Mouse (Mus musculus) CH12.LX (cell line): Measurements from ENCODE around the gene Bod1. TPM values are rescaled to one million over a fixed set of nuclear protein-coding genes. Genes with fewer than 3 reads are reported as not detected.

Experiments
- DNase-seq: peaks from one replicate; pipeline ENCODE4 v3.0.0-alpha.2; 2013; ENCODE audit errors: extremely low read depth
- H3K27ac ChIP-seq: 2 replicates; pipeline ENCODE4 v1.5.1; 2012; ENCODE audit warnings: low read depth, mild to moderate bottlenecking, control low read depth, moderate library complexity; ENCODE audit not compliant: insufficient read depth
- H3K27me3 ChIP-seq: replicated peaks from 2 replicates; pipeline ENCODE3; 2012; ENCODE audit warnings: inconsistent platforms
- H3K36me3 ChIP-seq, 2 experiments: replicated peaks in 1 of 2; 2 replicates each; pipeline versions ENCODE3 to v1.6.1; 2012; ENCODE audit warnings: inconsistent platforms in 1 of 2, low read length in 1 of 2, mild to moderate bottlenecking in 1 of 2, mixed read lengths in 1 of 2, moderate library complexity in 1 of 2; ENCODE audit not compliant: control insufficient read depth in 1 of 2, insufficient read depth in 1 of 2
- H3K4me1 ChIP-seq, 2 experiments: 2 replicates each; pipeline ENCODE4 v1.6.1; 2012; ENCODE audit warnings: inconsistent platforms in 1 of 2, moderate library complexity in 1 of 2; ENCODE audit not compliant: insufficient read depth in 2 of 2, control insufficient read depth in 1 of 2
- H3K4me2 ChIP-seq: 2 replicates; pipeline ENCODE4 v1.6.1; 2012; ENCODE audit warnings: low read depth, mild to moderate bottlenecking, control low read depth; ENCODE audit not compliant: poor library complexity, insufficient read depth, severe bottlenecking
- H3K4me3 ChIP-seq, 3 experiments: fragments of 150-350 bp in 1 of 3; sonication (generic) in 1 of 3; replicated peaks in 1 of 3; 2 replicates each; pipeline versions ENCODE3 to v1.5.1; 2011 to 2012; ENCODE audit warnings: low read depth in 2 of 3, low read length in 2 of 3, mild to moderate bottlenecking in 2 of 3, moderate library complexity in 2 of 3, control low read depth in 1 of 3, improper control_type of control experiment in 1 of 3, inconsistent platforms in 1 of 3, mixed read lengths in 1 of 3; ENCODE audit not compliant: poor library complexity in 1 of 3
- H3K79me2 ChIP-seq: replicated peaks from 2 replicates; pipeline ENCODE4 v1.6.1; 2012; ENCODE audit warnings: mild to moderate bottlenecking, moderate library complexity; ENCODE audit not compliant: control insufficient read depth, poor library complexity, insufficient read depth, severe bottlenecking; ENCODE audit errors: extremely low read depth
- H3K9ac ChIP-seq: 2 replicates; pipeline ENCODE4 v1.6.1; 2012; ENCODE audit warnings: low read depth, mild to moderate bottlenecking, control low read depth, moderate library complexity; ENCODE audit not compliant: insufficient read depth
- H3K9me3 ChIP-seq: replicated peaks from 2 replicates; pipeline ENCODE3; 2012; ENCODE audit warnings: low read length, inconsistent platforms, mixed read lengths
- CHD1 ChIP-seq: IDR thresholded peaks from 2 replicates; pipeline ENCODE4 v1.6.1; 2012; ENCODE audit warnings: low read depth, low read length, improper control_type of control experiment, inconsistent platforms
- CTCF ChIP-seq, 2 experiments: IDR thresholded peaks in 1 of 2; conservative IDR thresholded peaks in 1 of 2; 2 replicates each; pipeline ENCODE4 v1.5.1; 2011 to 2012; ENCODE audit warnings: low read depth in 2 of 2, low read length in 2 of 2, improper control_type of control experiment in 1 of 2, inconsistent platforms in 1 of 2, mild to moderate bottlenecking in 1 of 2, moderate library complexity in 1 of 2
- E2F4 ChIP-seq: IDR thresholded peaks from 2 replicates; pipeline ENCODE4 v1.6.1; 2011; ENCODE audit warnings: low read depth, low read length, improper control_type of control experiment; ENCODE audit not compliant: insufficient replicate concordance
- ELF1 ChIP-seq: IDR thresholded peaks from 2 replicates; pipeline ENCODE4 v1.6.1; 2014; ENCODE audit warnings: low read depth, mild to moderate bottlenecking, inconsistent platforms, low read length, improper control_type of control experiment
- EP300 ChIP-seq: IDR thresholded peaks from 2 replicates; pipeline ENCODE4 v1.6.1; 2011; ENCODE audit warnings: low read length, improper control_type of control experiment
- HCFC1 ChIP-seq: IDR thresholded peaks from 2 replicates; pipeline ENCODE4 v1.6.1; 2012; ENCODE audit warnings: low read depth, mild to moderate bottlenecking, inconsistent platforms, low read length, improper control_type of control experiment
- IRF4 ChIP-seq: IDR thresholded peaks from 2 replicates; pipeline ENCODE4 v1.6.1; 2014; ENCODE audit warnings: low read depth, mild to moderate bottlenecking, inconsistent platforms, low read length, improper control_type of control experiment
- JUN ChIP-seq: IDR thresholded peaks from 2 replicates; pipeline ENCODE4 v1.6.1; 2011; ENCODE audit warnings: low read depth, mild to moderate bottlenecking, low read length, improper control_type of control experiment, moderate library complexity; ENCODE audit not compliant: insufficient read depth
- KAT2A ChIP-seq: IDR thresholded peaks from 2 replicates; pipeline ENCODE4 v1.6.1; 2012; ENCODE audit warnings: low read length, improper control_type of control experiment, inconsistent platforms; ENCODE audit not compliant: insufficient replicate concordance
- MAFK ChIP-seq: IDR thresholded peaks from 2 replicates; pipeline ENCODE4 v1.6.1; 2011; ENCODE audit warnings: low read length, improper control_type of control experiment; ENCODE audit not compliant: insufficient replicate concordance
- MAX ChIP-seq: IDR thresholded peaks from 2 replicates; pipeline ENCODE4 v1.6.1; 2011; ENCODE audit warnings: low read length, improper control_type of control experiment
- MEF2A ChIP-seq: IDR thresholded peaks from 2 replicates; pipeline ENCODE4 v1.6.1; 2014; ENCODE audit warnings: low read depth, mild to moderate bottlenecking, inconsistent platforms, low read length, improper control_type of control experiment, borderline replicate concordance
- MXI1 ChIP-seq: IDR thresholded peaks from 2 replicates; pipeline ENCODE4 v1.6.1; 2011; ENCODE audit warnings: mild to moderate bottlenecking, low read depth, low read length, improper control_type of control experiment
- MYC ChIP-seq: IDR thresholded peaks from 2 replicates; pipeline ENCODE4 v1.6.1; 2011; ENCODE audit warnings: low read depth, mild to moderate bottlenecking, improper control_type of control experiment, low read length
- NELFE ChIP-seq: IDR thresholded peaks from 2 replicates; pipeline ENCODE4 v1.6.1; 2011; ENCODE audit warnings: low read depth, low read length, improper control_type of control experiment
- NRF1 ChIP-seq: IDR thresholded peaks from 2 replicates; pipeline ENCODE4 v1.6.1; 2014; ENCODE audit warnings: low read depth, mild to moderate bottlenecking, inconsistent platforms, low read length, improper control_type of control experiment, moderate library complexity
- POLR2A ChIP-seq: IDR thresholded peaks from 2 replicates; pipeline ENCODE4 v1.6.1; 2011; ENCODE audit warnings: low read depth, mild to moderate bottlenecking, improper control_type of control experiment, low read length
- SIN3A ChIP-seq: IDR thresholded peaks from 2 replicates; pipeline ENCODE4 v1.6.1; 2012; ENCODE audit warnings: low read length, improper control_type of control experiment, inconsistent platforms
- SMC3 ChIP-seq: IDR thresholded peaks from 2 replicates; pipeline ENCODE4 v1.6.1; 2011; ENCODE audit warnings: low read depth, low read length, improper control_type of control experiment
- TBP ChIP-seq: conservative IDR thresholded peaks from 2 replicates; pipeline ENCODE4 v1.6.1; 2011; ENCODE audit warnings: low read depth, low read length, improper control_type of control experiment
- TCF12 ChIP-seq: IDR thresholded peaks from 2 replicates; pipeline ENCODE4 v1.6.1; 2014; ENCODE audit warnings: low read depth, mild to moderate bottlenecking, inconsistent platforms, low read length, improper control_type of control experiment
- UBTF ChIP-seq: IDR thresholded peaks from 2 replicates; pipeline ENCODE4 v1.6.1; 2012; ENCODE audit warnings: low read depth, mild to moderate bottlenecking, inconsistent platforms, low read length, improper control_type of control experiment, moderate library complexity
- USF2 ChIP-seq: conservative IDR thresholded peaks from 2 replicates; pipeline ENCODE4 v1.6.1; 2011; ENCODE audit warnings: low read depth, low read length, improper control_type of control experiment
- ZC3H11A ChIP-seq: IDR thresholded peaks from 2 replicates; pipeline ENCODE4 v1.6.1; 2012; ENCODE audit warnings: low read depth, mild to moderate bottlenecking, inconsistent platforms, low read length, improper control_type of control experiment
- ZNF384 ChIP-seq: IDR thresholded peaks from 2 replicates; pipeline ENCODE4 v1.6.1; 2012; ENCODE audit warnings: low read depth, low read length, improper control_type of control experiment, inconsistent platforms
- dilution Hi-C: fragments of 300-500 bp; cut with MboI; formaldehyde crosslinking; loops from 2 replicates; pipeline ENCODE4 v1.14.3; 2020; ENCODE audit warnings: low sequenced_read_pairs; ENCODE audit not compliant: extremely low pct_unique_long_range_greater_than_20kb, extremely low pct_ligation_motif_present
- in situ Hi-C: fragments of 300-500 bp; cut with MboI; formaldehyde crosslinking; loops from 3 replicates; pipeline ENCODE4 v1.14.3; 2019; ENCODE audit warnings: low sequenced_read_pairs, low pct_ligation_motif_present, low pct_unique_long_range_greater_than_20kb, mixed read lengths
- polyA plus RNA-seq: library from polyadenylated mRNA; unstranded; fragments of >175 nt; gene quantifications from 2 replicates; pipeline ENCODE4 v1.2.1, GENCODE M21; 2012; ENCODE audit warnings: low read depth; ENCODE audit not compliant: insufficient read length
- total RNA-seq, 2 experiments: library from RNA; depleted of rRNA; stranded (reverse); fragments of 300-350 nt in 1 of 2; fragments of >200 nt in 1 of 2; gene quantifications; 2 replicates each; pipeline ENCODE4 v1.2.3; 2012 to 2014

Gene Bod1
- total and polyA plus RNA-seq, 3 experiments, result 32.6 to 38.2 (median 33.2) TPM

- no peaks in the 10 kb centered on the region for H3K27me3 ChIP-seq
- H3K4me3 ChIP-seq, result no peak overlapping the region
- H3K27ac ChIP-seq, result no peak overlapping the region
- H3K9me3 ChIP-seq, result no peaks in the 10 kb centered on the region
- H3K4me2 ChIP-seq, result no peak overlapping the region
- H3K36me3 ChIP-seq, result peaks cover 0 to 3% of the 10 kb centered on the region in 2 experiments
- no peaks in the 10 kb centered on the region for H3K79me2 ChIP-seq
- in situ Hi-C loops (loop anchor here (5.0 to 10.0 kb wide), 2 partner anchors 47 to 455 kb away; no protein-coding TSS in a partner anchor), dilution Hi-C loops (no loop called here)
- peaks cover 7 to 45% of the 10 kb centered on the region in 2 experiments; a peak in 3 of 4 replicates for H3K4me1 ChIP-seq
- no peak for DNase-seq
- H3K9ac ChIP-seq, result no peak overlapping the region
- no peak for TF ChIP-seq NRF1
- no peak for TF ChIP-seq TCF12
- no peak for TF ChIP-seq MYC
- TF ChIP-seq NELFE, result no peak
- no peak for TF ChIP-seq SIN3A
- TF ChIP-seq UBTF, result no peak
- TF ChIP-seq MAFK, result no peak
- no peak for TF ChIP-seq JUN
- TF ChIP-seq USF2, result no peak
- TF ChIP-seq POLR2A, result no peak
- TF ChIP-seq CTCF (conservative IDR thresholded peaks at IDR 0.05 in 1 of 2, IDR thresholded peaks at IDR 0.05 in 1 of 2; ENCODE audit: low read depth in 2 of 2, low read length in 2 of 2), result no peak
- TF ChIP-seq MAX, result no peak
- TF ChIP-seq EP300, result no peak
- no peak for TF ChIP-seq E2F4
- TF ChIP-seq ELF1, result no peak
- TF ChIP-seq IRF4, result no peak
- no peak for TF ChIP-seq ZNF384
Observed at GRCm38 (mm10) chr11:31679840-31680381, 8.2 kb upstream of the Bod1 start.

GRCm38 (mm10) chr11:31677309-31677708 is 5.6 kb upstream of the Bod1 start:
- Histone ChIP-seq H3K4me1 (peaks cover 7 to 47% of the 10 kb centered on the region in 2 experiments; a peak in 3 of 4 replicates), H3K4me3 (no peak overlapping the region), H3K9ac (no peak overlapping the region), H3K27ac (no peak overlapping the region), H3K9me3 (no peaks in the 10 kb centered on the region), H3K4me2 (no peak overlapping the region), H3K36me3 (peaks cover 0 to 10% of the 10 kb centered on the region in 2 experiments), H3K79me2 (no peaks in the 10 kb centered on the region), H3K27me3 (no peaks in the 10 kb centered on the region)
- no peak for TF ChIP-seq KAT2A
- TF ChIP-seq MAX, result peak; percentile 58; the same call in 1 of the 2 replicates
- TF ChIP-seq MXI1, result no peak
- TF ChIP-seq CHD1, result no peak
- TF ChIP-seq EP300, result peak; percentile 37; the same call in 1 of the 2 replicates
- TF ChIP-seq E2F4, result no peak
- no peak for TF ChIP-seq ZNF384
- TF ChIP-seq HCFC1, result no peak
- TF ChIP-seq TCF12, result peak; percentile 22; the same call in 1 of the 2 replicates
- TF ChIP-seq UBTF, result no peak
- 0 out of 2 replicates have a peak, but pooled peaks have one; percentile 9 for TF ChIP-seq SMC3
- TF ChIP-seq MEF2A, result no peak
- TF ChIP-seq TBP, result no peak
- no peak for TF ChIP-seq NELFE
- no peak for TF ChIP-seq ZC3H11A
- in situ Hi-C loops, result loop anchor here (5.0 to 10.0 kb wide), 2 partner anchors 50 to 457 kb away; no protein-coding TSS in a partner anchor
- dilution Hi-C loops, result no loop called here
- DNase-seq, result peak; percentile 54
